Mouse (Mus musculus): ENCODE data around the gene Hdac9. TPM values are rescaled to one million over a fixed set of nuclear protein-coding genes. Genes with fewer than 3 reads are reported as not detected.

Gene Hdac9
- total and polyA plus RNA-seq, 3 experiments: 0.03 to 0.19 TPM; not detected in 1

- Histone ChIP-seq H3K79me2 (ENCODE audit: control insufficient read depth, insufficient read depth, low read length, poor library complexity) (no peaks in the 10 kb centered on the region), H3K4me3 (ENCODE audit: control insufficient read depth in 1 of 2, insufficient read depth in 1 of 2, low read depth in 2 of 2, low read length in 2 of 2) (no peak overlapping the region), H3K36me3 (ENCODE audit: control insufficient read depth in 1 of 2, insufficient read depth in 2 of 2, low read length in 2 of 2) (no peaks in the 10 kb centered on the region), H3K9ac (ENCODE audit: control insufficient read depth, low read depth, low read length, poor library complexity, severe bottlenecking) (no peak overlapping the region), H3K27me3 (ENCODE audit: control insufficient read depth in 1 of 2, insufficient read depth in 2 of 2, low read length in 2 of 2) (no peaks in the 10 kb centered on the region), H3K9me3 (replicated peaks; ENCODE audit: insufficient read depth, low read length) (no peaks in the 10 kb centered on the region), H3K4me1 (ENCODE audit: control insufficient read depth in 1 of 2, insufficient read depth in 2 of 2, low read length in 2 of 2) (no peaks in the 10 kb centered on the region), H3K27ac (ENCODE audit: control insufficient read depth, low read depth, low read length) (no peak overlapping the region)
- no peak for DNase-seq (ENCODE audit: low read depth, low spot score)
- TF ChIP-seq GABPA (IDR thresholded peaks at IDR 0.05; ENCODE audit: low read depth, low read length) (no peak), USF2 (IDR thresholded peaks at IDR 0.05; ENCODE audit: borderline replicate concordance in 1 of 2, insufficient read depth in 1 of 2, low read depth in 1 of 2, low read length in 2 of 2) (no peak), ZNF384 (IDR thresholded peaks at IDR 0.05; ENCODE audit: low read depth, low read length) (no peak), TBP (IDR thresholded peaks at IDR 0.05; ENCODE audit: low read depth, low read length) (no peak), NRF1 (IDR thresholded peaks at IDR 0.05; ENCODE audit: insufficient read depth, low read depth, low read length, poor library complexity, severe bottlenecking) (no peak), TCF12 (IDR thresholded peaks at IDR 0.05; ENCODE audit: low read depth, low read length) (no peak)
Observed at GRCm38 (mm10) chr12:34327111-34327510, 589.8 kb downstream of the Hdac9 start.

- H3K79me2 ChIP-seq (ENCODE audit: control insufficient read depth, insufficient read depth, low read length, poor library complexity): no peaks in the 10 kb centered on the region
- H3K9ac ChIP-seq (ENCODE audit: control insufficient read depth, low read depth, low read length, poor library complexity, severe bottlenecking): no peak overlapping the region
- no peaks in the 10 kb centered on the region for H3K4me1 ChIP-seq (ENCODE audit: control insufficient read depth in 1 of 2, insufficient read depth in 2 of 2, low read length in 2 of 2)
- no peak for DNase-seq (ENCODE audit: low read depth, low spot score)
- no peak overlapping the region for H3K4me3 ChIP-seq (ENCODE audit: control insufficient read depth in 1 of 2, insufficient read depth in 1 of 2, low read depth in 2 of 2, low read length in 2 of 2)
- no peaks in the 10 kb centered on the region for H3K36me3 ChIP-seq (ENCODE audit: control insufficient read depth in 1 of 2, insufficient read depth in 2 of 2, low read length in 2 of 2)
- TF ChIP-seq ETS1 (IDR thresholded peaks at IDR 0.05; ENCODE audit: low read depth, low read length): no peak
- no peak for TF ChIP-seq GATA1 (IDR thresholded peaks at IDR 0.05; ENCODE audit: low read depth, low read length)
- no peak for TF ChIP-seq POLR2AphosphoS2 (IDR thresholded peaks at IDR 0.05; ENCODE audit: low read length)
- TF ChIP-seq USF1 (IDR thresholded peaks at IDR 0.05; ENCODE audit: low read depth, low read length): no peak
- TF ChIP-seq E2F4 (IDR thresholded peaks at IDR 0.05; ENCODE audit: borderline replicate concordance, low read depth, low read length): no peak
- no peak for TF ChIP-seq HCFC1 (IDR thresholded peaks at IDR 0.05; ENCODE audit: low read depth, low read length)
- TF ChIP-seq NRF1 (IDR thresholded peaks at IDR 0.05; ENCODE audit: insufficient read depth, low read depth, low read length, poor library complexity, severe bottlenecking): no peak
- TF ChIP-seq TAL1 (IDR thresholded peaks at IDR 0.05; ENCODE audit: low read length): no peak
- TF ChIP-seq ZC3H11A (IDR thresholded peaks at IDR 0.05; ENCODE audit: low read depth, low read length): no peak
- no peak for TF ChIP-seq BHLHE40 (IDR thresholded peaks at IDR 0.05; ENCODE audit: borderline replicate concordance, low read depth, low read length)
- TF ChIP-seq KAT2A (conservative IDR thresholded peaks at IDR 0.05; ENCODE audit: low read depth, low read length): no peak
- no peak for TF ChIP-seq CTCF (IDR thresholded peaks at IDR 0.05 in 2 of 3, conservative IDR thresholded peaks at IDR 0.05 in 1 of 3; ENCODE audit: control insufficient read depth in 1 of 3, insufficient read depth in 1 of 3, low read depth in 2 of 3, low read length in 3 of 3, poor library complexity in 1 of 3, severe bottlenecking in 1 of 3)
- TF ChIP-seq ZKSCAN1 (IDR thresholded peaks at IDR 0.05; ENCODE audit: low read depth, low read length): no peak
- no peak for TF ChIP-seq EP300 (IDR thresholded peaks at IDR 0.05; ENCODE audit: low read depth in 1 of 2, low read length in 2 of 2)
- no peak for TF ChIP-seq MAX (IDR thresholded peaks at IDR 0.05; ENCODE audit: low read length)
- TF ChIP-seq MXI1 (IDR thresholded peaks at IDR 0.05; ENCODE audit: low read depth, low read length): no peak
- TF ChIP-seq MEF2A (IDR thresholded peaks at IDR 0.05; ENCODE audit: extremely low read depth, insufficient replicate concordance, low read depth, low read length, poor library complexity, severe bottlenecking): no peak
- H3K27me3 ChIP-seq (ENCODE audit: control insufficient read depth in 1 of 2, insufficient read depth in 2 of 2, low read length in 2 of 2): no peaks in the 10 kb centered on the region
- H3K9me3 ChIP-seq (replicated peaks; ENCODE audit: insufficient read depth, low read length): no peaks in the 10 kb centered on the region
- no peak overlapping the region for H3K27ac ChIP-seq (ENCODE audit: control insufficient read depth, low read depth, low read length)
Observed at GRCm38 (mm10) chr12:34312113-34312719, 604.7 kb downstream of the Hdac9 start.
